ENCODE assay signal across 28 mouse cellular contexts in genomic region chr11:52753261-52753660, GRCm38 (mm10). TPM values are rescaled to one million over a fixed set of nuclear protein-coding genes. Genes with fewer than 3 reads are reported as not detected.
"Had no signal": no experiment of that assay in that cellular context is flagged by ENCODE, and none has a peak within 500 bp of the region (broad histone marks: within the 10 kb centered on the region; RNA-seq: fewer than 3 reads in every experiment).

No protein-coding gene starts in this region.

- DNase-seq: kidney, adult 2 months; kidney, postnatal 36 days; layer of hippocampus, adult 9-11 months; liver; lung, adult 18-20 months; lung, postnatal 10 days; lung, postnatal 4 days; right cerebral cortex, adult 18-20 months; right cerebral cortex, postnatal 14 days; right cerebral cortex, postnatal 4 days; thymus, adult 2 months; thymus, postnatal 14 days; thymus, postnatal 4 days had no signal

- H3K4me2 ChIP-seq: limb, embryonic 13.5 days; liver, embryonic 12.5 days; liver, embryonic 15.5 days; lung, embryonic 15.5 days; midbrain, embryonic 12.5 days; midbrain, embryonic 15.5 days; neural tube, embryonic 13.5 days had no signal

- H3K9me3 ChIP-seq: limb, embryonic 10.5 days; limb, embryonic 13.5 days; liver, embryonic 12.5 days; liver, embryonic 15.5 days; lung, embryonic 15.5 days; midbrain, embryonic 12.5 days; midbrain, embryonic 15.5 days; neural tube, embryonic 13.5 days had no signal

- H3K4me1 ChIP-seq: limb, embryonic 10.5 days; limb, embryonic 13.5 days; liver, embryonic 12.5 days; liver, embryonic 15.5 days; lung, embryonic 15.5 days; midbrain, embryonic 15.5 days had no signal

- H3K36me3 ChIP-seq: limb, embryonic 10.5 days; limb, embryonic 13.5 days; liver, embryonic 12.5 days; liver, embryonic 15.5 days; lung, embryonic 15.5 days; midbrain, embryonic 12.5 days; midbrain, embryonic 15.5 days; neural tube, embryonic 13.5 days had no signal

- H3K4me3 ChIP-seq: layer of hippocampus, adult 2 months; limb, embryonic 10.5 days; limb, embryonic 13.5 days; liver, embryonic 12.5 days; liver, embryonic 15.5 days; lung, embryonic 15.5 days; midbrain, embryonic 12.5 days; midbrain, embryonic 15.5 days; myocyte; neural tube, embryonic 13.5 days had no signal

- ATAC-seq: liver, embryonic 12.5 days; midbrain, embryonic 15.5 days had no signal

- H3K27ac ChIP-seq: kidney, postnatal 0 days; layer of hippocampus, adult 2 months; limb, embryonic 10.5 days; limb, embryonic 13.5 days; liver, embryonic 12.5 days; liver, embryonic 15.5 days; lung, embryonic 15.5 days; midbrain, embryonic 12.5 days; midbrain, embryonic 15.5 days; neural tube, embryonic 13.5 days; stomach, postnatal 0 days had no signal

- H3K9ac ChIP-seq: limb, embryonic 13.5 days; liver, embryonic 12.5 days; liver, embryonic 15.5 days; lung, embryonic 15.5 days; midbrain, embryonic 12.5 days; midbrain, embryonic 15.5 days; neural tube, embryonic 13.5 days had no signal

- H3K27me3 ChIP-seq: limb, embryonic 13.5 days; liver, embryonic 12.5 days; liver, embryonic 15.5 days; lung, embryonic 15.5 days; midbrain, embryonic 15.5 days; neural tube, embryonic 13.5 days had no signal

RNA-seq across cellular contexts. Expression of gene Fstl4, which starts 11.2 kb away (rescaled TPM):
- total RNA-seq: megakaryocyte-erythroid progenitor cell, adult 5-6 weeks; monocyte, adult 5-6 weeks; neutrophil, adult 5-6 weeks had no signal
- polyA plus RNA-seq: myocyte had no signal
